Mouse (Mus musculus) liver, postnatal 0 days (tissue): Measurements from ENCODE around the gene Adamts9.

Experiments
- CTCF ChIP-seq: sonication (generic); IDR thresholded peaks from 2 replicates; pipeline ENCODE4 v1.5.1; 2016; ENCODE audit warnings: antibody characterized with exemption, low read depth
- EP300 ChIP-seq: IDR thresholded peaks from 2 replicates; pipeline ENCODE4 v1.6.1; 2016; ENCODE audit warnings: antibody characterized with exemption, low read depth, mild to moderate bottlenecking

DNA sequence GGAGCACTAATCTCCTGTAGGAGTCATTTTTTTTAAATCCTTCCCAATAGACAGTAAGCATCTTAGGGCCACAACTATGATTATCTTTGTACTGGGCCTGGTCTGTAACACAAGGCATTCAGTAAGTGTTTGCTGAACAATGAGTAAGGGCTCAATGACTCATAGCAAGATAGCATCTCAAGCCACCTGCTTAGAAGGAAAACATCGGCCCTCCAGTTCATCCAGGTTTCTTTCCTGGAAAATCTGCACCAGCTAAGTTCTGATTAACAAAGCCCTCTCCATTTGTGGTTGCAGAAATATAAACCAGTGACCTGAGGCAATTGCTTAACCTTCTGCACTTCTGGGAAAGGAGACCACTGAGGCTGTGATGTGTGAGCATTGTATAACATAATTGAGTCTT is 39.3 kb downstream of the Adamts9 start:
- no peak for TF ChIP-seq EP300
- no peak for TF ChIP-seq CTCF
